Mouse (Mus musculus) heart, embryonic 15.5 days (tissue): ENCODE measurements around the gene Ndufaf2. TPM values are rescaled to one million over a fixed set of nuclear protein-coding genes. Genes with fewer than 3 reads are reported as not detected.

Experiments
- ATAC-seq: fragments of 200-750 bp; cut with Nextera tagmentation; replicated peaks from 2 replicates; pipeline ENCODE4 v1.8.0; 2017; ENCODE audit warnings: low read depth, moderate TSS enrichment; ENCODE audit not compliant: insufficient number of reproducible peaks, insufficient read depth, low FRiP score
- H3K27ac ChIP-seq: fragments of 300-500 bp; sonication (generic); 2 replicates; pipeline ENCODE4 v1.5.1; 2015; ENCODE audit warnings: mild to moderate bottlenecking, inconsistent platforms
- H3K27me3 ChIP-seq: fragments of 300-500 bp; sonication (generic); 2 replicates; pipeline ENCODE4 v1.6.1; 2015; ENCODE audit warnings: inconsistent platforms
- H3K36me3 ChIP-seq: fragments of 300-500 bp; sonication (generic); 2 replicates; pipeline ENCODE4 v1.6.1; 2015; ENCODE audit warnings: mild to moderate bottlenecking, inconsistent platforms
- H3K4me1 ChIP-seq: fragments of 300-500 bp; sonication (generic); replicated peaks from 2 replicates; pipeline ENCODE4 v1.6.1; 2015; ENCODE audit warnings: inconsistent platforms
- H3K4me2 ChIP-seq: fragments of 300-500 bp; sonication (generic); 2 replicates; pipeline ENCODE4 v1.6.1; 2015; ENCODE audit warnings: inconsistent platforms, mild to moderate bottlenecking, moderate library complexity
- H3K4me3 ChIP-seq: fragments of 300-500 bp; sonication (generic); 2 replicates; pipeline ENCODE4 v1.5.1; 2015; ENCODE audit warnings: mild to moderate bottlenecking, inconsistent platforms
- H3K9ac ChIP-seq: fragments of 300-500 bp; sonication (generic); 2 replicates; pipeline ENCODE4 v1.6.1; 2015; ENCODE audit warnings: mild to moderate bottlenecking, inconsistent platforms
- H3K9me3 ChIP-seq: fragments of 300-500 bp; sonication (generic); replicated peaks from 2 replicates; pipeline ENCODE4 v1.6.1; 2016; ENCODE audit warnings: inconsistent platforms
- WGBS: fragments of 180-500 bp; shearing (Covaris S2); methylation state at CpG from one replicate; pipeline ENCODE4 v1.1.7; 2015; ENCODE audit warnings: mixed read lengths; 5-methylcytosine and 5-hydroxymethylcytosine counted together
- polyA plus RNA-seq: library from polyadenylated mRNA; unstranded; fragments of >200 nt; fragmentation: Nextera tagmentation; extraction: Ambion mirVana; gene quantifications from 2 replicates; pipeline ENCODE4 v1.2.1, GENCODE M21; 2015

The Ndufaf2 gene
- polyA plus RNA-seq, 1 experiment from 2014 or later: 58.8 TPM

DNA sequence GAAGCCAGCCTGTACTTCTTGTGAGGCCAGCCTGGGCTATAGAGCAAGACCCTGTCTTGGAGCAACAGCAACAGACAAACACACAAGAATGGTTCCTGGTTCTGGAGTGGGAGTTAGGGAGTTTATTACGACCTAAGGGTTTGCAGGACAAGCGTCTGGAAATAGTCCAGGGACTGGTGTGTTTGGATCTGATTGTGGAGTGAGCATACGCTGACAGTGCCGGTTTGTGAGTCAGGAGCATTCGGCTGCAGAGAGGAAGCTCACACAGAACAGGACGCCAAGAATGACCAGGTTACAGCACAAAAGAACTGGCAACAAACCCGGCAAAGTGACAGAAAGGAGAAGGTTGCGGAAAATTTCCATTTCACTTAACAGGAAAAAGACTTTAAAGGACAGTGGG, 12.1 kb upstream of the Ndufaf2 start:
- no peak overlapping the region for H3K27ac ChIP-seq
- WGBS: 77% methylated on average over 8 of the region's 8 CpGs
- H3K4me1 ChIP-seq: no peaks in the 10 kb centered on the region
- no peak for ATAC-seq
- H3K4me2 ChIP-seq: no peak overlapping the region
- H3K36me3 ChIP-seq: peaks cover 22% of the 10 kb centered on the region
- no peak overlapping the region for H3K4me3 ChIP-seq
- H3K9ac ChIP-seq: no peak overlapping the region
- H3K9me3 ChIP-seq: no peaks in the 10 kb centered on the region
- no peaks in the 10 kb centered on the region for H3K27me3 ChIP-seq

DNA sequence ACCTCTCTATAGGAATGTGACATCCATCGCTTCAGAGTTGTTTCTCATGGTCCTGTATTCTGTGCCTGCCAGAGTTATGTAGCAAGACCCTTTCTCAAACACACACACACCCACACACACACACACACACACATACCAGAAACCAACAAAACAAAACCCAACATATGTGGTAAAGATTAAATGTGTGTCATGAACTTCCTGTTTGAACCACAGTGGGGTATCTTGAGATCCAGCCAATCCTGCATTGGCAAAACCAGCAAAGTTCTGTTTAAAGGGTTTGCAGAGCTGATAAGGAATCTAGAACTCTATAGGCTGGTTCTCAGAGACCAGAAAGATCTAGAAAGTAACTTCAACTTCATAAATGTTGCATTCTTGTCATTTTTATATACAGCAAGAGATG, 11.6 kb upstream of the Ndufaf2 start:
- no peaks in the 10 kb centered on the region for H3K4me1 ChIP-seq
- no peak overlapping the region for H3K4me3 ChIP-seq
- no peaks in the 10 kb centered on the region for H3K27me3 ChIP-seq
- no peak overlapping the region for H3K4me2 ChIP-seq
- no peaks in the 10 kb centered on the region for H3K9me3 ChIP-seq
- no peak for ATAC-seq
- no peak overlapping the region for H3K27ac ChIP-seq
- peaks cover 22% of the 10 kb centered on the region for H3K36me3 ChIP-seq
- WGBS: 97% methylated on average over 1 of the region's 1 CpGs
- no peak overlapping the region for H3K9ac ChIP-seq

GRCm38 (mm10) chr13:108164621-108165020, 6.2 kb upstream of the Ndufaf2 start:
- H3K4me1 ChIP-seq: peaks cover 3% of the 10 kb centered on the region
- H3K9me3 ChIP-seq: no peaks in the 10 kb centered on the region
- H3K9ac ChIP-seq: no peak overlapping the region
- 80% methylated on average over 3 of the region's 3 CpGs for WGBS
- no peak overlapping the region for H3K4me3 ChIP-seq
- no peak overlapping the region for H3K4me2 ChIP-seq
- ATAC-seq: no peak
- H3K27ac ChIP-seq: no peak overlapping the region
- no peaks in the 10 kb centered on the region for H3K27me3 ChIP-seq
- 0 out of 2 replicates have a peak, but pooled peaks cover 7% of the 10 kb centered on the region for H3K36me3 ChIP-seq

DNA sequence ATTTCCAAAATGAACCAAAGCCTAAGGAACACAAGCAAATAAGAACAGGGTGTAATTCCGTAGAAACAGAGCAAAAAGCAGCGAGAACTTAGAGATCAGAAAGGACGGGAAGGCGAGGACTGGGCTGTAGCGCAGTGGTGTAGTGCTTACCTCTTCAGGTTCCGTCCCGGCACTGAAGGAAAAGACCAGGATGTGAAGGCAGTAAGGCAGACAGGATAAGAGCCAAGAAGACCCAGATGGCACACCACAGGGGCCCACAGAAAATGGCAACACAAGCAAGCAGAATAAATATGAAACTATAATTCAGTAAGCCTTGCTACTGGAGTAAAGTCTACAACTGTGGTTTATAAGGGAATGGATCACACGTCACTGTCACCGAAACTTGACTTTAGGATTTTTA, 5.5 kb upstream of the Ndufaf2 start:
- ATAC-seq: no peak

GRCm38 (mm10) chr13:108159963-108160362, 1.5 kb upstream of the Ndufaf2 start:
- no peak overlapping the region for H3K9ac ChIP-seq
- no peak for ATAC-seq
- H3K4me2 ChIP-seq: peak overlapping the region; percentile 91; the same call in 1 of the 2 replicates
- no peak overlapping the region for H3K27ac ChIP-seq
- 0 out of 2 replicates have a peak, but pooled peaks cover 7% of the 10 kb centered on the region for H3K36me3 ChIP-seq
- H3K4me3 ChIP-seq: no peak overlapping the region
- no peaks in the 10 kb centered on the region for H3K9me3 ChIP-seq
- H3K27me3 ChIP-seq: no peaks in the 10 kb centered on the region
- peaks cover 9% of the 10 kb centered on the region for H3K4me1 ChIP-seq
- WGBS: 56% methylated on average over 7 of the region's 7 CpGs

More for the DNA sequence above, 5.5 kb upstream of the Ndufaf2 start:
- H3K27me3 ChIP-seq: no peaks in the 10 kb centered on the region
- 0 out of 2 replicates have a peak, but pooled peaks cover 7% of the 10 kb centered on the region for H3K36me3 ChIP-seq
- whole genome bisulfite sequencing: 96% methylated on average over 9 of the region's 9 CpGs
- H3K27ac ChIP-seq: no peak overlapping the region
- H3K4me2 ChIP-seq: no peak overlapping the region
- no peaks in the 10 kb centered on the region for H3K9me3 ChIP-seq
- H3K4me3 ChIP-seq: no peak overlapping the region
- no peak overlapping the region for H3K9ac ChIP-seq
- H3K4me1 ChIP-seq: peaks cover 9% of the 10 kb centered on the region

- Histone ChIP-seq H3K9me3 (no peaks in the 10 kb centered on the region), H3K4me2 (peak overlapping the region; percentile 91), H3K4me1 (peaks cover 9% of the 10 kb centered on the region), H3K27me3 (no peaks in the 10 kb centered on the region), H3K4me3 (peak overlapping the region; percentile 86), H3K9ac (peak overlapping the region; percentile 76), H3K27ac (no peak overlapping the region), H3K36me3 (0 out of 2 replicates have a peak, but pooled peaks cover 7% of the 10 kb centered on the region)
- WGBS: 8% methylated on average over 8 of the region's 8 CpGs
- ATAC-seq: no peak
These were observed 785 bp upstream of the Ndufaf2 start for GRCm38 (mm10) chr13:108159241-108159575.

DNA sequence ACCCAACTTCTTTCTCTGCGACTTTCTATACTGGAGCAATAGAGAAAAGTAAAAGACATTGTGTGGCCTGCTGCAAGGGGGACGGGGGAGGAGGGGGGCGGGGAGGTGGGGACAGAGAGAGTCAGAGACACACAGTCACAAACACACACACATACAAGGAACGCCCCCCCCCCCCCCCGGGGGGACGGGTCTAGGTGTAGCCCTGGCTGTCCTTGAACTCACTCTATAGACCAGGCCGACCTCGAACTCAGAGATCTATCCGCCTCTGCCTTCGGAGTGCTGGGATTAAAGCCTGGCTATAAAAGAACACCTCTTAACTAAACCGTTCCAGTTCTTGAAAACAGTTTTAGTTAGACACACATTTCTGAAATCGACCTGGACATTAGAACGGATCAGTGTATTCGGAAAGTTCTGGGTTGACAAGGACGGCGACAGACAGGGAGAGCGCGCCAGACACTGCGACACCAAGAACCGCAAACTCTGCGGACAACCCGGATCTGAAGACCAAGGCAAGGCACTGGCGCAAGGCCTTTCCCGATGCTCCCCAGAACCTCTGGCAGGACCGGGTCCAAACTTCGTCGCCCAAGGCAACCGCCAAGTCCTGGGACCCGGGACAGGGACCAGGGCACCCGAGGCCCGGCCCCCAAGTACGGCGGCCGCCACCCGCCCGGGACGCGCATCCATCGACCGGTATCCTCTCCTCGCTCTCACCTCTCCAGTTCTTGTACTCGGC, 525 bp downstream of the Ndufaf2 start:
- Histone ChIP-seq H3K9me3 (no peaks in the 10 kb centered on the region), H3K36me3 (0 out of 2 replicates have a peak, but pooled peaks cover 7% of the 10 kb centered on the region), H3K4me2 (peak overlapping the region; percentile 91), H3K27ac (no peak overlapping the region), H3K27me3 (no peaks in the 10 kb centered on the region), H3K4me3 (peak overlapping the region; percentile 86), H3K9ac (peak overlapping the region; percentile 76), H3K4me1 (peaks cover 9% of the 10 kb centered on the region)
- 5% methylated on average over 39 of the region's 42 CpGs for WGBS
- ATAC-seq: peak; percentile 71; the same call in 1 of the 2 replicates

GRCm38 (mm10) chr13:108157156-108157555, 1.3 kb downstream of the Ndufaf2 start:
- H3K4me2 ChIP-seq: peak overlapping the region; percentile 91
- H3K4me1 ChIP-seq: peaks cover 9% of the 10 kb centered on the region
- ATAC-seq: no peak
- H3K36me3 ChIP-seq: 0 out of 2 replicates have a peak, but pooled peaks cover 7% of the 10 kb centered on the region
- H3K9ac ChIP-seq: no peak overlapping the region
- H3K27ac ChIP-seq: no peak overlapping the region
- no peaks in the 10 kb centered on the region for H3K9me3 ChIP-seq
- WGBS: 68% methylated on average over 2 of the region's 2 CpGs
- no peak overlapping the region for H3K4me3 ChIP-seq
- no peaks in the 10 kb centered on the region for H3K27me3 ChIP-seq

DNA sequence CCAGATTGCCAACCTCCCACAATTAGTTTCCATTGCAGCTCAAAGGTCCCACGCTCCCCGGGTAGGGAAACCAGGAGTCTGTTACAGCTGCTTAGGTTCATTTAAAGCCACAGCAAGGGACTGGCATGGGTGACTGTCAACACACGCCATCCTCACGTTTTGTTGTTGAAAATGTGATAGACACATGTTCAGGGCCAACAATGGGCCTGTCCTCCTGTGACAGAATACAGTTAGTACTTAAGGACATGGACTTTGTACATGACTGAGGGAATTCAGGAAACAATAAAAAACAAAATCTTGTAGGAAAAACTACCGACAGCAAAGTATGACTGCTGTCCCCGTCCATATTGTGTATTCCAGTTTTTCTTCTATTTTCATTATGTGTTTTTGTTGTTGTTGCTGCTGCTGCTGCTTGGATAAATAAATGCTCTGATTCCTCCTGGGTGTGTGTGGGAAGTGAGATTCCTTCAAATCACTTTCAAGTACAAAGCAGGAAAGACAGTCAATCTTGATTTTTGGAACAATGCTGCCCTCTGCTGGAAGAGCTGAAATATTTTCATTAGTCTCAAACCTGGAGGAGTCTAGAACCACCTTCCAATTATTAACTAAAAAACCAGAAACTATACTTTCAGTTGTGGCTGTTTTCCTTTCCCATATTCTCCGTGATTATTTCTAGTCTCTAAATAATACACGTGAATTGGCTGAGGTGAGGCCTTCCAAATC, 5.6 kb downstream of the Ndufaf2 start:
- H3K4me3 ChIP-seq: no peak overlapping the region
- ATAC-seq: no peak
- H3K36me3 ChIP-seq: no peaks in the 10 kb centered on the region
- no peaks in the 10 kb centered on the region for H3K27me3 ChIP-seq
- no peak overlapping the region for H3K9ac ChIP-seq
- WGBS: 55% methylated on average over 8 of the region's 8 CpGs
- no peak overlapping the region for H3K27ac ChIP-seq
- H3K4me2 ChIP-seq: no peak overlapping the region
- H3K9me3 ChIP-seq: no peaks in the 10 kb centered on the region
- H3K4me1 ChIP-seq: no peaks in the 10 kb centered on the region

DNA sequence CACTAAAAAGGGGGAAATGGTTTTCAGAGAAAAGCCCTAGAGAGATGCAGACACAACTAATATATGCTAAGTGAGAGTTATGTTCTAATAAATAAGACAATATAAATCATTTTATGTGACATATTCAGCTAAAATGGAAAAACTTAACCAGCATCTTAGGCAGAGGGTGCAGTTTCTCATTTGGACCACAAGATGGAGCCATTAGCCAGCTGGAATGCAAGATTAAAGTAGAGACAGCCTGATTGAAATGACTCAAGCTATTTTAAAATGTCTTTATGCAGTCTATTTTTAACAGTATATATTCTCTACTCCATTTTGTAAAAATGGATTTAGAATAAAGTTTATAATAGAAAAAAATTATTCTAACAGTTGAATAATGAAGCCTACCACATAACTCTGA, 6.6 kb downstream of the Ndufaf2 start:
- no peaks in the 10 kb centered on the region for H3K9me3 ChIP-seq
- H3K4me1 ChIP-seq: no peaks in the 10 kb centered on the region
- no peaks in the 10 kb centered on the region for H3K36me3 ChIP-seq
- H3K27ac ChIP-seq: no peak overlapping the region
- H3K4me2 ChIP-seq: no peak overlapping the region
- no peaks in the 10 kb centered on the region for H3K27me3 ChIP-seq
- ATAC-seq: no peak
- no peak overlapping the region for H3K9ac ChIP-seq
- no peak overlapping the region for H3K4me3 ChIP-seq

GRCm38 (mm10) chr13:108144086-108144485, 14.3 kb downstream of the Ndufaf2 start:
- H3K9me3 ChIP-seq: no peaks in the 10 kb centered on the region

More at GRCm38 (mm10) chr13:108144086-108144485, 14.3 kb downstream of the Ndufaf2 start:
- 85% methylated on average over 8 of the region's 8 CpGs for WGBS
- H3K27ac ChIP-seq: no peak overlapping the region
- H3K4me3 ChIP-seq: no peak overlapping the region
- no peaks in the 10 kb centered on the region for H3K4me1 ChIP-seq
- no peak for ATAC-seq
- no peak overlapping the region for H3K4me2 ChIP-seq
- no peaks in the 10 kb centered on the region for H3K27me3 ChIP-seq
- no peaks in the 10 kb centered on the region for H3K36me3 ChIP-seq
- no peak overlapping the region for H3K9ac ChIP-seq
